27 mouse cellular contexts compared by ENCODE assay signal in genomic region chr12:40995618-40996370, GRCm38 (mm10).
"Had no signal": no experiment of that assay in that cellular context is flagged by ENCODE, and none has a peak within 500 bp of the region (broad histone marks: within the 10 kb centered on the region; RNA-seq: fewer than 3 reads in every experiment).

No protein-coding gene starts in this region.

- H3K9me3 ChIP-seq: heart, embryonic 15.5 days; hindbrain, embryonic 13.5 days; hindbrain, embryonic 15.5 days; intestine, embryonic 15.5 days; limb, embryonic 10.5 days; limb, embryonic 12.5 days; liver, embryonic 15.5 days had no signal

- H3K27me3 ChIP-seq: heart, embryonic 13.5 days; heart, embryonic 15.5 days; hindbrain, embryonic 13.5 days; hindbrain, embryonic 15.5 days; intestine, embryonic 15.5 days; limb, embryonic 12.5 days; liver, embryonic 13.5 days; liver, embryonic 15.5 days had no signal

- H3K27ac ChIP-seq: heart, adult 2 months; heart, embryonic 13.5 days; heart, embryonic 15.5 days; hindbrain, embryonic 13.5 days; hindbrain, embryonic 15.5 days; intestine, embryonic 15.5 days; layer of hippocampus, adult 2 months; left cerebral cortex, adult 2 months; limb, embryonic 10.5 days; limb, embryonic 12.5 days; liver, embryonic 13.5 days; liver, embryonic 15.5 days had no signal

- H3K9ac ChIP-seq: heart, embryonic 13.5 days; heart, embryonic 15.5 days; hindbrain, embryonic 13.5 days; hindbrain, embryonic 15.5 days; intestine, embryonic 15.5 days; limb, embryonic 12.5 days; liver, embryonic 13.5 days; liver, embryonic 15.5 days had no signal

- DNase-seq: gastrocnemius, postnatal 14 days; gastrocnemius, postnatal 36 days; heart, adult 11 months; heart, adult 2 months; heart, postnatal 14 days; heart, postnatal 36 days; kidney, adult 18-20 months; kidney, adult 8-10 months; kidney, postnatal 10 days; kidney, postnatal 25 days; kidney, postnatal 4 days; liver; liver, embryonic 13.5 days had no signal

- H3K4me1 ChIP-seq: heart, embryonic 13.5 days; heart, embryonic 15.5 days; hindbrain, embryonic 13.5 days; hindbrain, embryonic 15.5 days; intestine, embryonic 15.5 days; limb, embryonic 10.5 days; limb, embryonic 12.5 days; liver, embryonic 13.5 days; liver, embryonic 15.5 days had no signal

- H3K36me3 ChIP-seq: heart, embryonic 13.5 days; heart, embryonic 15.5 days; hindbrain, embryonic 13.5 days; hindbrain, embryonic 15.5 days; intestine, embryonic 15.5 days; limb, embryonic 10.5 days; limb, embryonic 12.5 days; liver, embryonic 13.5 days; liver, embryonic 15.5 days had no signal

- H3K4me2 ChIP-seq: heart, embryonic 11.5 days; heart, embryonic 13.5 days; heart, embryonic 15.5 days; hindbrain, embryonic 13.5 days; hindbrain, embryonic 15.5 days; intestine, embryonic 15.5 days; limb, embryonic 12.5 days; liver, embryonic 11.5 days; liver, embryonic 13.5 days; liver, embryonic 15.5 days had no signal

- H3K4me3 ChIP-seq: heart, adult 2 months; heart, embryonic 13.5 days; heart, embryonic 15.5 days; hindbrain, embryonic 13.5 days; hindbrain, embryonic 15.5 days; intestine, embryonic 15.5 days; layer of hippocampus, adult 2 months; left cerebral cortex, adult 2 months; limb, embryonic 10.5 days; limb, embryonic 12.5 days; liver, embryonic 13.5 days; liver, embryonic 15.5 days had no signal

- ATAC-seq: inflammation-experienced regulatory T-cells, adult 6 months; intestine, embryonic 15.5 days; intestine, postnatal 0 days had no signal
